Mouse (Mus musculus) limb, embryonic 10.5 days (tissue): ENCODE data around the gene Shf. TPM values are rescaled to one million over a fixed set of nuclear protein-coding genes. Genes with fewer than 3 reads are reported as not detected.
"Not testable (repeated sequence)": the region's sequence is repeated elsewhere in the genome, so short reads cannot be mapped to it uniquely, and the experiment has no call there.

Experiments used
- DNase-seq: peaks from one replicate; pipeline ENCODE4 v3.0.0-alpha.2; 2017; ENCODE audit warnings: low spot score
- H3K27ac ChIP-seq: fragments of 300-500 bp; sonication (generic); 2 replicates; pipeline ENCODE4 v1.5.1; 2016; ENCODE audit warnings: mild to moderate bottlenecking
- H3K27me3 ChIP-seq: fragments of 300-500 bp; sonication (generic); 2 replicates; pipeline ENCODE4 v1.6.1; 2016; ENCODE audit warnings: low read depth, mild to moderate bottlenecking; ENCODE audit not compliant: poor library complexity, severe bottlenecking
- H3K36me3 ChIP-seq: fragments of 300-500 bp; sonication (generic); 2 replicates; pipeline ENCODE4 v1.6.1; 2016; ENCODE audit warnings: mild to moderate bottlenecking, moderate library complexity
- H3K4me1 ChIP-seq: fragments of 300-500 bp; sonication (generic); 2 replicates; pipeline ENCODE4 v1.6.1; 2016
- H3K4me3 ChIP-seq: fragments of 300-500 bp; sonication (generic); 2 replicates; pipeline ENCODE4 v1.5.1; 2016; ENCODE audit warnings: mild to moderate bottlenecking, moderate library complexity
- H3K9me3 ChIP-seq: fragments of 300-500 bp; sonication (generic); replicated peaks from 2 replicates; pipeline ENCODE4 v1.6.1; 2016; ENCODE audit warnings: mild to moderate bottlenecking
- WGBS: fragments of 180-500 bp; shearing (Covaris S2); methylation state at CpG from one replicate; pipeline ENCODE4 v1.1.7; 2016; 5-methylcytosine and 5-hydroxymethylcytosine counted together
- polyA plus RNA-seq: library from polyadenylated mRNA; unstranded; fragments of >200 nt; fragmentation: Nextera tagmentation; extraction: Ambion mirVana; gene quantifications from 2 replicates; pipeline ENCODE4 v1.2.1, GENCODE M21; 2016

Gene Shf
- polyA plus RNA-seq, 1 experiment from 2014 or later = 5.4 TPM

DNA sequence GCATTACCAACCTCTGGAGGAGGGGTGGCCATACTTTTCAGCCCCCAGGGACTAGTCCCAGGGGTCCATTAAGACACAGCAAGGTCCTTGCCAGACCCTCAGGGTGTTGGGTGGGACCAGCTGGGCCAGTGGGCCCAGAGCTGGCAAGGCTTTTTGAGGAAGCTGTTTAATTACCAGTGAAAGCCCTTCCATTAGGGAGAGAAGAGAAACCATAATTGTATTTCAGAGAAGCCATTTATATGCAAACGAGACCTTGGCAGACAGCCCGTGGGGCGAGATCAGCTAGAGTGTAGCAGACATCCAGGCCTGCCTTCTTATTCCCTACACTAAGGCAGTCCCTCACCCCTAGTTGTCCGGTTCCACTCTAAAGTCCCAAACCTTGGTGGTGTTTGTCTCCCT is 17.0 kb downstream of the Shf start:
- no peaks in the 10 kb centered on the region for H3K9me3 ChIP-seq
- 84% methylated on average over 4 of the region's 4 CpGs for WGBS
- H3K4me3 ChIP-seq = no peak overlapping the region
- H3K27ac ChIP-seq = 0 out of 2 replicates have a peak overlapping the region, but pooled peaks have one; percentile 6
- peaks cover 60% of the 10 kb centered on the region for H3K36me3 ChIP-seq
- no peaks in the 10 kb centered on the region for H3K27me3 ChIP-seq
- no peak for DNase-seq
- peaks cover 33% of the 10 kb centered on the region for H3K4me1 ChIP-seq

- H3K36me3 ChIP-seq = peaks cover 54% of the 10 kb centered on the region
- no peak overlapping the region for H3K4me3 ChIP-seq
- WGBS = 85% methylated on average over 5 of the region's 5 CpGs
- H3K27ac ChIP-seq = 0 out of 2 replicates have a peak overlapping the region, but pooled peaks have one; percentile 6
- H3K27me3 ChIP-seq = no peaks in the 10 kb centered on the region
- no peak for DNase-seq
- no peaks in the 10 kb centered on the region for H3K9me3 ChIP-seq
- peaks cover 33% of the 10 kb centered on the region for H3K4me1 ChIP-seq
Measured at GRCm38 (mm10) chr2:122351156-122351930, 17.6 kb downstream of the Shf start.

DNA sequence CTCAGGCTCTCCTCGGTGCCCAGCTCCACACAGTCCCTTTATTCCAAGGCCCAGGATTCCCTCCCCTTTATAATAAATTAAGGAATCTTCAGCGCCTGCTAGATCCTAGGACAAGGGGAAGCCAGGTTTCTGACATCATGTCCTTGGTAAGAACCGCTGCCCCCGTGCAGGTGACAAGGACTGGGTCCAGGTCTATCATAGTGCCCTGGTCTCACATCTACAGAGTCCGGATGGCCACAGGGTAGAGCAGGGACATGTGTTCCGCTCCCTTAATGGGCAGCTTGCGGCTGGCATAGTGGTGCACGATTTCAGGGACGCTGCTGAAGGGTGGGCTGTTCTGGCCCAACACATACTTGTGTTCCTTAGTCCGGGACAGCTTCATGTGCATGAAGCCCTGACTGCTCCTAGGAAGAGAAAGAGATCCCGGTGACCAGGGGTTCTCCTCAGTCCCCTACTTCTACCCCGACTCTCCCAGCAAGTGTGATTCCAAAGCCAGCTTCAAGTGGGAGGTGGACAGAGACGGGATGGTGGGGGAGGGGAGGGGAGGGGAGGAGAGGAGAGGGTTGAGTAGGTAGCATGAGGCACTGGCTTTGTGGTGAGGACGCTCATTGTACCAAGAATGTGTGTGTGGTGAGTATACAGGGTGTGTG is 19.7 kb downstream of the Shf start:
- no peaks in the 10 kb centered on the region for H3K27me3 ChIP-seq
- no peak for DNase-seq
- H3K4me3 ChIP-seq = peak overlapping the region; percentile 66
- H3K36me3 ChIP-seq = peaks cover 33% of the 10 kb centered on the region
- H3K27ac ChIP-seq = peak overlapping the region; percentile 99
- no peaks in the 10 kb centered on the region for H3K9me3 ChIP-seq
- 10% methylated on average over 14 of the region's 14 CpGs for WGBS
- peaks cover 33% of the 10 kb centered on the region for H3K4me1 ChIP-seq

GRCm38 (mm10) chr2:122348531-122349131 is 20.3 kb downstream of the Shf start:
- Histone ChIP-seq H3K4me1 (peaks cover 26% of the 10 kb centered on the region), H3K27ac (peak overlapping the region; percentile 99), H3K36me3 (peaks cover 27% of the 10 kb centered on the region), H3K4me3 (peak overlapping the region; percentile 66), H3K9me3 (no peaks in the 10 kb centered on the region), H3K27me3 (no peaks in the 10 kb centered on the region)
- WGBS = under 1% methylated on average over 63 of the region's 63 CpGs
- peak; percentile 93 for DNase-seq

- DNase-seq = no peak
- H3K27me3 ChIP-seq = no peaks in the 10 kb centered on the region
- no peak overlapping the region for H3K27ac ChIP-seq
- 88% methylated on average over 3 of the region's 3 CpGs for WGBS
- H3K36me3 ChIP-seq = peaks cover 15% of the 10 kb centered on the region
- no peak overlapping the region for H3K4me3 ChIP-seq
- H3K9me3 ChIP-seq = no peaks in the 10 kb centered on the region
- H3K4me1 ChIP-seq = peaks cover 24% of the 10 kb centered on the region
Measured at GRCm38 (mm10) chr2:122347257-122347656, 21.7 kb downstream of the Shf start.

- not testable (repeated sequence) for H3K27ac ChIP-seq, H3K4me3 ChIP-seq, H3K9me3 ChIP-seq, DNase-seq, H3K36me3 ChIP-seq, H3K27me3 ChIP-seq
- peaks cover 24% of the 10 kb centered on the region for H3K4me1 ChIP-seq
- 88% methylated on average over 6 of the region's 6 CpGs for WGBS
Measured at GRCm38 (mm10) chr2:122346164-122346563, 22.8 kb downstream of the Shf start.

DNA sequence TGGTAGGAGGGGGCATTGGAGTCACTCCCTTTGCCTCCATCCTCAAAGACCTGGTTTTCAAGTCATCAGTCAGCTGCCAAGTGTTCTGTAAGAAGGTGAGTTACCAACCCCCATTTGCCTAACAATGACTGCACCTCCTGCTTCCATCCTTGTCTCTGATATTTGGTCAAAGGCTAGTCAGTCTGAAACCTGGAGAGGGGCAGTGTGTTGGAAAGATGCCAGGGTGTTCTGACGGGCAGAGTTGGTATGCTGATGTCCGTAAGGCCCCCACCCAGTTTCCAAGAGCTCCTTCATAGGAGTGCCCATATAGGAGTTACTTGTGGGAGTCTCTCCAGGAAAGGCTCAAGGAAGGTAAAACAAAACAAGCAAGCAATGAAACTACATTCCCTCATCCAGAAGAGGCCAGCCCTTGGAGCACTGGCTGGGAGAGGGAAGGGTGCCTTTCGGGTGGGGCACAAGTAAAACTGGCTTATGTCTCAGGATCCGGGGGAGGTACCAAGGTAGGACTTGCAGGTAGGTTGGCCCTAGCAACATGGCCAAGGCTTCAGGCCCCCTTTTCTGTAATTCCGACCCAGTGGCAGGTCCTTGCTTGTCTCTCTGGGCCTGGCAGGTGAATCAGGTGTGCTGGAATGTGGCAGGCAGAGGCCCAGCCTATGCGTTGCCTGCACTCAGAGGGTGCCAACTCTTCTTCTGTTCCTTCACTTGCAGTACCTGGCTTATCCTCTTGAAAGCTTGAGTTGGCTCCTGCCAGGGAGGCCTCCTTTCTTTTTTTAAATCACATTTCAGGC is 23.7 kb downstream of the Shf start:
- Histone ChIP-seq H3K9me3 (no peaks in the 10 kb centered on the region), H3K4me3 (no peak overlapping the region), H3K4me1 (peaks cover 24% of the 10 kb centered on the region), H3K27me3 (no peaks in the 10 kb centered on the region), H3K36me3 (no peaks in the 10 kb centered on the region; the same call in 1 of the 2 replicates), H3K27ac (no peak overlapping the region)
- DNase-seq = peak; percentile 41
- 84% methylated on average over 6 of the region's 6 CpGs for WGBS

DNA sequence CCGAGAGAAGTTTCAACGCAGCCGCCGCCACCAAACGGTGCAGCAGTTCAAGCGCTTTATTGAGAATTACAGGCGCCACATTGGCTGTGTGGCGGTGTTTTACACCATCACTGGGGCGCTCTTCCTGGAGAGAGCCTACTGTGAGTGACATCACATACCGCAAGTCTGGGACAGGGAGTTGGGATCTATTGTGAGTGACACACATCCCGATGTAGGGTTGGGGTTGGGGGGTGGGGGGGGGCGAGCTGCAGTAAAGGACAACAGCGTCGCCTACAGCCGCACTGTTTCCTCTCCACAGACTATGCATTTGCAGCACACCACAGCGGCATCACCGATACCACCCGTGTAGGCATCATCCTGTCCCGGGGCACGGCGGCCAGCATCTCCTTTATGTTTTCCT is 31.7 kb downstream of the Shf start:
- no peak overlapping the region for H3K27ac ChIP-seq
- peaks cover 24% of the 10 kb centered on the region; the same call in 1 of the 2 replicates for H3K27me3 ChIP-seq
- H3K4me1 ChIP-seq = peaks cover 3% of the 10 kb centered on the region; the same call in 1 of the 2 replicates
- WGBS = 56% methylated on average over 21 of the region's 21 CpGs
- H3K9me3 ChIP-seq = no peaks in the 10 kb centered on the region
- peak overlapping the region; percentile 27 for H3K4me3 ChIP-seq
- no peak for DNase-seq
- H3K36me3 ChIP-seq = no peaks in the 10 kb centered on the region

DNA sequence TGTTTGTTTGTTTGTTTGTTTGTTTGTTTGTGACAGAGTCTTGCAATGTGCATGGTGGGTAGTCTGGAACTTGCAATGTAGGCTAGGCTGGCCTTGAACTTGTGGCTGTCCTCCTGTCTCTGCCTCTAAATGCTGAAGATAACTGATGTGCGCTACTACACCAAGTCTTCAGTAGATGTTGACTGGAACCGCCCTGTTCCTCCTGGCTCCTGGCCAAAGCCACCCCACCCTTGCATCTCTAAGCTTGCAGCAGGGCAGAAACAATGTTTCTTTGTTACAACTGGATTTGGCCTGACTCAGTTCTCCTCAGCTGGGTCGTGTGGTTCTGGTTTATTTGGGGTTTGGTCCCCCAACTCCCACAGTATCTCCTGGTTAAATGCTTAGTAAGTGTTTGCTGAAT is 34.8 kb downstream of the Shf start:
- no peak overlapping the region for H3K4me3 ChIP-seq
- no peaks in the 10 kb centered on the region for H3K36me3 ChIP-seq
- H3K27ac ChIP-seq = no peak overlapping the region
- H3K4me1 ChIP-seq = peaks cover 3% of the 10 kb centered on the region; the same call in 1 of the 2 replicates
- DNase-seq = no peak
- WGBS = 85% methylated on average over 3 of the region's 3 CpGs
- H3K27me3 ChIP-seq = peaks cover 24% of the 10 kb centered on the region; the same call in 1 of the 2 replicates
- H3K9me3 ChIP-seq = no peaks in the 10 kb centered on the region

- Histone ChIP-seq H3K36me3 (no peaks in the 10 kb centered on the region), H3K4me3 (no peak overlapping the region), H3K9me3 (no peaks in the 10 kb centered on the region), H3K27me3 (0 out of 2 replicates have a peak, but pooled peaks cover 11% of the 10 kb centered on the region), H3K27ac (no peak overlapping the region), H3K4me1 (no peaks in the 10 kb centered on the region)
- WGBS = 88% methylated on average over 3 of the region's 3 CpGs
- no peak for DNase-seq
Measured at GRCm38 (mm10) chr2:122332222-122332621, 36.7 kb downstream of the Shf start.

DNA sequence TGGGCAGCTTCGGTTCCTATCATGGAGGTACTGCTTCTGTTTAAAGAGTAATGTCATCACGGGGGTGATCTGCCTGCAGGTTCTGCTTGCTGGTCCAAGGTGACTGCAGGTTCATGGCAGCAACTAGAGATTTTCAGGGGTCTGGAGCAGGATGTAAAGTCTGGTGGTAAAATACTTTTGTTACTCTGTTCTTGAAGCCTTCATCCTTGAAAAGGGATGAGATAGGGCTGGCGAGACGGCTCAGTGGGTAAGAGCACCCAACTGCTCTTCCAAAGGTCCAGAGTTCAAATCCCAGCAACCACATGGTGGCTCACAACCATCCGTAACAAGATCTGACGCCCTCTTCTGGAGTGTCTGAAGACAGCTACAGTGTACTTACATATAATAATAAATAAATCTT is 38.6 kb downstream of the Shf start:
- H3K4me3 ChIP-seq, H3K27me3 ChIP-seq: not testable (repeated sequence)
- WGBS = 88% methylated on average over 6 of the region's 6 CpGs

GRCm38 (mm10) chr2:122327986-122328385 is 41.0 kb downstream of the Shf start:
- Histone ChIP-seq H3K27me3 (no peaks in the 10 kb centered on the region), H3K4me3 (no peak overlapping the region), H3K36me3 (no peaks in the 10 kb centered on the region), H3K27ac (no peak overlapping the region), H3K4me1 (0 out of 2 replicates have a peak, but pooled peaks cover 4% of the 10 kb centered on the region), H3K9me3 (no peaks in the 10 kb centered on the region)
- DNase-seq = no peak
- 77% methylated on average over 3 of the region's 3 CpGs for whole genome bisulfite sequencing

More for the DNA sequence above, 38.6 kb downstream of the Shf start:
- DNase-seq, H3K4me1 ChIP-seq, H3K27ac ChIP-seq, H3K36me3 ChIP-seq, H3K9me3 ChIP-seq: not testable (repeated sequence)
